Mouse (Mus musculus) midbrain, embryonic 14.5 days (tissue): ENCODE measurements around the gene Phlda1. TPM values are rescaled to one million over a fixed set of nuclear protein-coding genes. Genes with fewer than 3 reads are reported as not detected.

Source experiments
- polyA plus RNA-seq: library from polyadenylated mRNA; unstranded; fragments of >200 nt; fragmentation: Nextera tagmentation; extraction: Ambion mirVana; gene quantifications from 2 replicates; pipeline ENCODE4 v1.2.1, GENCODE M21; 2014

Gene Phlda1
- polyA plus RNA-seq, 1 experiment from 2014 or later, result 33.2 TPM

Other genes with a start within 250 kb of the Phlda1 start
- gene Bbs10, start 207.6 kb upstream of the Phlda1 start, polyA plus RNA-seq, result 5.8 and 6.6 TPM in 2 replicates
- gene Nap1l1, start 33.1 kb upstream of the Phlda1 start, polyA plus RNA-seq, result 182 and 206 TPM in 2 replicates